Mouse (Mus musculus) myocyte (in vitro differentiated cells): Measurements from ENCODE around the gene Slc39a11. TPM values are rescaled to one million over a fixed set of nuclear protein-coding genes. Genes with fewer than 3 reads are reported as not detected.

Experiments
- H3K27me3 ChIP-seq: one replicate; pipeline ENCODE4 v1.6.1; 2011; ENCODE audit not compliant: control insufficient read depth, insufficient read depth, insufficient read length
- H3K36me3 ChIP-seq: one replicate; pipeline ENCODE4 v1.6.1; 2011; ENCODE audit not compliant: control insufficient read depth, insufficient read depth
- H3K4me2 ChIP-seq: one replicate; pipeline ENCODE4 v1.6.1; 2011; ENCODE audit warnings: low read depth, control low read depth
- H3K4me3 ChIP-seq: one replicate; pipeline ENCODE4 v1.5.1; 2011; ENCODE audit warnings: mild to moderate bottlenecking, control low read depth, moderate library complexity
- H3K79me2 ChIP-seq: one replicate; pipeline ENCODE4 v1.6.1; 2011; ENCODE audit not compliant: control insufficient read depth, insufficient read depth
- H3ac ChIP-seq: one replicate; pipeline ENCODE4 v1.6.1; 2011; ENCODE audit not compliant: control insufficient read depth, insufficient read length
- CEBPB ChIP-seq: IDR thresholded peaks from 2 replicates; pipeline ENCODE4 v1.6.1; 2011; ENCODE audit warnings: mild to moderate bottlenecking, moderate library complexity; ENCODE audit not compliant: poor library complexity, insufficient read depth, severe bottlenecking
- E2F4 ChIP-seq: IDR thresholded peaks from one replicate; pipeline ENCODE4 v1.6.1; 2011; ENCODE audit warnings: mild to moderate bottlenecking, control low read depth, moderate library complexity; ENCODE audit not compliant: insufficient read depth
- MAX ChIP-seq: IDR thresholded peaks from one replicate; pipeline ENCODE4 v1.6.1; 2011; ENCODE audit warnings: low read depth, mild to moderate bottlenecking, control low read depth
- MYOD1 ChIP-seq, 3 experiments: IDR thresholded peaks; one replicate each; pipeline ENCODE4 v1.6.1; 2011; ENCODE audit warnings: control low read depth in 2 of 3, low read depth in 2 of 3, mild to moderate bottlenecking in 2 of 3, moderate library complexity in 1 of 3; ENCODE audit not compliant: insufficient read length in 2 of 3, control insufficient read depth in 1 of 3
- MYOG ChIP-seq, 3 experiments: IDR thresholded peaks; one replicate each; pipeline ENCODE4 v1.6.1; 2011; ENCODE audit warnings: control low read depth in 2 of 3, low read depth in 2 of 3, mild to moderate bottlenecking in 2 of 3; ENCODE audit not compliant: insufficient read length in 2 of 3, control insufficient read depth in 1 of 3, insufficient read depth in 1 of 3
- POLR2A ChIP-seq: IDR thresholded peaks from one replicate; pipeline ENCODE4 v1.6.1; 2011; ENCODE audit warnings: low read depth, mild to moderate bottlenecking, control low read depth, moderate library complexity; ENCODE audit not compliant: insufficient read length
- POLR2AphosphoS2 ChIP-seq: IDR thresholded peaks from one replicate; pipeline ENCODE4 v1.6.1; 2011; ENCODE audit warnings: low read depth, control low read depth; ENCODE audit not compliant: insufficient read length
- REST ChIP-seq: IDR thresholded peaks from one replicate; pipeline ENCODE4 v1.6.1; 2011; ENCODE audit warnings: mild to moderate bottlenecking, control low read depth, moderate library complexity; ENCODE audit not compliant: insufficient read depth, insufficient read length
- SRF ChIP-seq: IDR thresholded peaks from one replicate; pipeline ENCODE4 v1.6.1; 2011; ENCODE audit warnings: low read depth; ENCODE audit not compliant: control insufficient read depth, insufficient read length
- TCF12 ChIP-seq: IDR thresholded peaks from one replicate; pipeline ENCODE4 v1.6.1; 2011; ENCODE audit warnings: mild to moderate bottlenecking, control low read depth; ENCODE audit not compliant: poor library complexity, insufficient read depth, severe bottlenecking
- TCF3 ChIP-seq: IDR thresholded peaks from one replicate; pipeline ENCODE4 v1.6.1; 2011; ENCODE audit warnings: low read depth, control low read depth; ENCODE audit not compliant: insufficient read length
- USF1 ChIP-seq: IDR thresholded peaks from one replicate; pipeline ENCODE4 v1.6.1; 2011; ENCODE audit warnings: low read depth, mild to moderate bottlenecking, control low read depth, moderate library complexity
- polyA plus RNA-seq: library from polyadenylated mRNA; unstranded; fragments of >200 nt; fragmentation: generic; extraction: Trizol; gene quantifications from one replicate; pipeline ENCODE4 v1.2.1, GENCODE M21; 2012; ENCODE audit warnings: missing spikeins

Gene Slc39a11
- polyA plus RNA-seq, 1 experiment: 15.7 TPM

- no peak for TF ChIP-seq MYOG (IDR thresholded peaks at IDR 0.05; ENCODE audit: control insufficient read depth in 1 of 3, insufficient read depth in 1 of 3, insufficient read length in 2 of 3, low read depth in 2 of 3)
- no peak for TF ChIP-seq TCF3
- TF ChIP-seq REST: no peak
- TF ChIP-seq SRF: no peak
- TF ChIP-seq MYOD1 (IDR thresholded peaks at IDR 0.05; ENCODE audit: control insufficient read depth in 1 of 3, insufficient read length in 2 of 3, low read depth in 2 of 3): no peak
- no peak for TF ChIP-seq CEBPB
- TF ChIP-seq MAX: no peak
- TF ChIP-seq TCF12: no peak
- TF ChIP-seq POLR2A: no peak
- no peak for TF ChIP-seq USF1
- no peak for TF ChIP-seq POLR2AphosphoS2
- no peak for TF ChIP-seq E2F4
- no peaks in the 10 kb centered on the region for H3K79me2 ChIP-seq
- H3K27me3 ChIP-seq: no peaks in the 10 kb centered on the region
- H3K4me2 ChIP-seq: no peak overlapping the region
- H3K4me3 ChIP-seq: no peak overlapping the region
- no peaks in the 10 kb centered on the region for H3K36me3 ChIP-seq
- H3ac ChIP-seq: no peak overlapping the region
Observed at GRCm38 (mm10) chr11:113326387-113327011, 323.4 kb downstream of the Slc39a11 start.

DNA sequence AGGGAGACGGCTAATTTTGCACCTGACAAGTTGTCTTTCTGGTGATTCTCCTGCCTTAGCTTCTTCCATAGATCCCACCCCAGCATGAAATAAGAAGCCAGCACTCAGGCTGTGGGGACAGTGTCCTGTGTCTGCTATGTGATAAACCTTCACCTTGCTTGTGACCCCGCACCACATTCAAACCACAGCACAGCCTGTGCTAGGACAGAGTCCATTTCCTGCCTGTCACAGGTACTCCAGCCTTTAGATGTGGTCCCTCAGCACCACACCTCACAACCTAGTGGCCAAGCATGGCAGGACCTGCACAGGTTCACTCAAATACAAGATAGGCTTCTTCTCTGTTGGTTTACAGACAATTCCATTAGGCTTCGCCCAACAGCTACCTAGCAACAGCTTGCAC is 328.3 kb downstream of the Slc39a11 start:
- Histone ChIP-seq H3K36me3 (no peaks in the 10 kb centered on the region), H3K79me2 (no peaks in the 10 kb centered on the region), H3K4me2 (no peak overlapping the region), H3ac (no peak overlapping the region), H3K27me3 (no peaks in the 10 kb centered on the region), H3K4me3 (no peak overlapping the region)
- TF ChIP-seq MYOD1 (IDR thresholded peaks at IDR 0.05; ENCODE audit: control insufficient read depth in 1 of 3, insufficient read length in 2 of 3, low read depth in 2 of 3) (no peak), USF1 (no peak)

- TF ChIP-seq TCF12 (no peak), POLR2A (no peak), REST (no peak), MYOG (IDR thresholded peaks at IDR 0.05; ENCODE audit: control insufficient read depth in 1 of 3, insufficient read depth in 1 of 3, insufficient read length in 2 of 3, low read depth in 2 of 3) (no peak), E2F4 (no peak), CEBPB (no peak), MAX (no peak), USF1 (no peak), TCF3 (no peak), MYOD1 (IDR thresholded peaks at IDR 0.05; ENCODE audit: control insufficient read depth in 1 of 3, insufficient read length in 2 of 3, low read depth in 2 of 3) (no peak), POLR2AphosphoS2 (no peak), SRF (no peak)
- H3K79me2 ChIP-seq: no peaks in the 10 kb centered on the region
- H3K36me3 ChIP-seq: no peaks in the 10 kb centered on the region
- no peak overlapping the region for H3K4me3 ChIP-seq
- no peak overlapping the region for H3ac ChIP-seq
- no peak overlapping the region for H3K4me2 ChIP-seq
- H3K27me3 ChIP-seq: no peaks in the 10 kb centered on the region
Observed at GRCm38 (mm10) chr11:113309265-113309951, 340.5 kb downstream of the Slc39a11 start.

GRCm38 (mm10) chr11:113308256-113308941 is 341.5 kb downstream of the Slc39a11 start:
- Histone ChIP-seq H3K27me3 (no peaks in the 10 kb centered on the region), H3K4me3 (no peak overlapping the region), H3K4me2 (no peak overlapping the region), H3K36me3 (no peaks in the 10 kb centered on the region), H3ac (no peak overlapping the region), H3K79me2 (no peaks in the 10 kb centered on the region)
- TF ChIP-seq MYOD1 (IDR thresholded peaks at IDR 0.05; ENCODE audit: control insufficient read depth in 1 of 3, insufficient read length in 2 of 3, low read depth in 2 of 3): no peak
- TF ChIP-seq MAX: no peak
- TF ChIP-seq USF1: no peak
- TF ChIP-seq E2F4: no peak
- no peak for TF ChIP-seq SRF
- no peak for TF ChIP-seq TCF3
- no peak for TF ChIP-seq CEBPB
- no peak for TF ChIP-seq MYOG (IDR thresholded peaks at IDR 0.05; ENCODE audit: control insufficient read depth in 1 of 3, insufficient read depth in 1 of 3, insufficient read length in 2 of 3, low read depth in 2 of 3)
- no peak for TF ChIP-seq REST
- TF ChIP-seq POLR2AphosphoS2: no peak
- no peak for TF ChIP-seq POLR2A
